Mouse (Mus musculus) kidney, adult 8-10 months (tissue): ENCODE data around the gene Tbc1d16.
"Not testable (repeated sequence)": the region's sequence is repeated elsewhere in the genome, so short reads cannot be mapped to it uniquely, and the experiment has no call there.

Experiments used
- DNase-seq, 2 experiments: peaks; one replicate each; pipeline ENCODE4 v3.0.0; 2022

Tbc1d16 gene

DNA sequence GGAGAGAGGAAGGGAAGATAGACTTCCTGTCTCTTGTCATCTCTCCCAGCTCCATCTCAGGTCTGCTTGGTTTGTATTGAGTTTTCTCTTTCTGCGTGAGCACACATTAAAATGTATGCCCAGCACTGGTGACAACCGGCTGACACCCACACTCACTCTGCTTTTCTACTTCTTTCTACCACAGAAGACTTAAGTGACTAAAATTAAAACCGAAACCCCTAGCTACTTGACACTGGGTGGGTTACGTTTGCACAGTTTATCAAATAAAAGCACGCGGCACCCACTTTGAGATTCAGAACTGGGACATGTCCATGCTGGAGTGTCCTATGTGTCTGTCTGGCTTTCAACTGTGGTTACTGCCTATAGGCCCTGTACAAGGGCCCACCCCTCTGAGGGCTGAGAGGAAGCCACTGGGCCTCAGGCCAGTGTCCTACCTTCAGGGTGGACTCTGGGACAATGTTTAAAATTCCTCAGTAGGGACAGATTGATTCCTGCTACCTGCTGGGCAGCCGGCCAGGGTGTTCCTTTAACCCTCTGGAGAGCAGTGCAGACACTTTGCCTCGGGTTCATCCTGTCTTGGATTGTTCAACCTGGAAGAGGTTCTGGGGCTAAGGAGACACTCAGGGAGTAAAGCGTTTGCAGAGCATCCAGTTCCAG, 118.8 kb downstream of the Tbc1d16 start:
- DNase-seq = peak; percentile 60 to 69

DNA sequence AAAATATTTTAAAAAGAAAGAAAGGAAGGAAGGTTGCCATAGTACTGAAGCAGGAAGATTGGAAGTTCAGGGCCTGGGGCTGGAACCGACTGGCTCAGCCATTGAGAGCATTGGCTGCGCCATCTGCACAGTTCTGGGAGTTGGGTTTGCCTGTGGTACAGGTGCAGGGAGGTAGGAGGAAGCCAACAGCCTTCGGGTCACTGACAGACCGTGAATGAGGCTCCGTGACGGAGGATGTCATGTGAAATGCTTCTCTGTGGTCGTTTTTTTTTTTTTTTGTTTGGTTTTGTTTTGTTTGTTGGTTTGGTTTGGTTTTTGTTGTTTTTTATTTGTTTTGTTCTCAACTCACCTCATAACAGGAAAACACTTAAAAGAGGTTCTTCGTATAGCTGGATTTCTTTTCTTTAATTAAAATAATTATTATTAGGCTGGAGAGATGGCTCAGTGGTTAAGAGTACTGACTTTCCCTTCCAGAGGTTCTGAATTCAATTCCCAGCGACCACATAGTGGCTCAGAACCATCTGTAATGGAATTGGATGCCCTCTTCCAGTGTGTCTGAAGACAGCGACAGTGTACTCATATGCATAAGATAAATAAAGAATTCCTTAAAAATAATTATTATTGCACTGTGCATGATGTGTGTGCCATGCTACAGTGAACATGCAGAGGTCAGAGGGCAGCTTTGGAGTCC, 119.6 kb downstream of the Tbc1d16 start:
- no peak for DNase-seq

DNA sequence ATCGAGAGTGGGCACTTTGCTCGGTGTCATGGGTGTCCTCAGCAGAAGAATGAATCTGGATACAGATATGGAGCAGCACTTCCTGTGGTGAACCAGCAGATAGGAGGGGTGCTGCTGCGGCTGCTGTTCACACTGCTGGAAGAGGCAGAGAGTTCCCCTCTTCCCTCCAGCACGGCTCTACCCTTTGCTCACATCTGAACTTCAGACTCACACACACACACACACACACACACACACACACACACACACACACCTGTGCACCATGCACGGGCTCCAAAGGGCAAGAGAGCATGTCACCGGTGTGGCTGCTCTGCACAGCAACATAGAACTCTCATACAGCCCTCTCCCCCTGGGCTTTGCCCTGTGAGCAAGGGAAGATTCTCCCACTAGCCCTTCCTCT, 122.0 kb downstream of the Tbc1d16 start:
- peak in 1 of 2 experiments; percentile 64 for DNase-seq

DNA sequence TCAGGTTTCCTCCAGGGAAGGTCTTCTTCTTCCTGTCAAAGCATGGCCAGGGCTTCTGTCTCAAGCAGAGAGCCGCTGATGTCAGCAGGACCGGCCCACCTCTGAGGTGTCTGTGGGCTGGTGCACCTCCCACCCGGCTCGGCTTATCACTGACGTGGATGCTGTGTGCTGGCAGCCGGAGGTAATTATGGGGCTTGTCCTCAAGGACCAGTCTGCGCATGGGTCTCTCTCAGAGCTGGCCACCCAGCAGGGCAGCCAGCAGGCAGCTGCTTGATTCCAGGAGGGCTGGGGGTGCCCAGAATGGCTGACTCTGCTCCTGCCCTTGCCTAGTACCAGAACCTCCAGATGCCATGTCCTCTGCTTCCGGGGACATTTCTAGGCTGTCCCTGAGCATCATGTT, 122.6 kb downstream of the Tbc1d16 start:
- no peak for DNase-seq

DNA sequence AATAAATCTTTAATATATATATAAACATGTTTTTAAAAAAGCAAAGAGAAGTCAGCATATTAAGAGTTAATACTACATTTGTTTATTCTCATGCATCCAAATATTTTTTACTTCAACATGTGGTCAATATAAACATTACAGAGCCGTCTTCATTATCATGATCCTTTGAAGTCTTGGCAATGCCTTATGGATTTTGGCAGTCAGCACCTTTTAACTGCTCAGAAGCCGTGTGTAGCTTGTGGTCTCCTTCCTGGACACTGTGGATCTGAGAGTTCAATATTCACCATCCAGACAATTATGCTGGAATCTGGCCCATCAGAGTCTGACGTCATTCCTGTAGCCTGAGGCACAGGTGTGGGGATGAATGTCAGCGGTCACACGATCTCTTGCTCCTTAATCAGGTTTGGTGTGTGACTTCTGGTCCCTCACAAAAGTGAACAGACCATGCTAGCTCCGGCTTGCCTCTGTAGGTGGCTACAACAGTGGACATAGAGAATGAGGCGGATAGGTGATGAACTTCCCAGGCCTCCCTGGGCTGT, 123.2 kb downstream of the Tbc1d16 start:
- DNase-seq = no peak

DNA sequence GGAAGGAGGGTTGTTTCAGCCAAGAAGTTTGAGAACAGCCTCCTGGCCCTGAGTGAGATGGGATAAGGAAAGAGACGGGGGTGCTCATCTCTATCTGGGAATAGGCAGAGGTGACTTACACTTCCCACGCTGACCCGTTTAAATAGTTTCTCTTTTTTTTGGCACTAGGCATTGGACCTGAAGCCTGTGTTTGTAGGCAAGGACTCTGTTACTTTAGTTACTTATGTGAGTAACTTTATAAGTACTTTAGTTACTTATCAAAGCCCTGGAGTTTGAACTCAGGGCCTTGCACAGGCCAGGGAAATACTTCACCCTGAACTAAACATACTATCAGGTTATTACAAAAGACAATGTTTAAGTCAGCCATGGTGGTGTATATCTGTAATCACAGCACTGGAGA, 124.3 kb downstream of the Tbc1d16 start:
- DNase-seq = no peak

DNA sequence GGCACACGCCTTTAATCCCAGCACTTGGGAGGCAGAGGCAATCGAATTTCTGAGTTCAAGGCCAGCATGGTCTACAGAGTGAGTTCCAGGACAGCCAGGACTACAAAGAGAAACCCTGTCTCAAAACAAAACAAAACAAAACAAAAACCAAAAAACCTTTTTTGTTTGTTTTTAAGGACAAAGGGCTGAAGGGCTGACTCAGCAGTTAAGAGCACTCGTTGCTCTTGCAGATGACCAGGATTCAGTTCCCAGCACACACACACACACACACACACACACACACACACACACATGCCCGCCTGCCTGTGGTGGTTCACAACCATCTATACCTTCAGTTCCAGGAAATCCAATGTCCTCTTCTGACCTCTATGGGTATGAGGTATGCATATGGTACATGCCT, 127.9 kb downstream of the Tbc1d16 start:
- DNase-seq = not testable (repeated sequence)

DNA sequence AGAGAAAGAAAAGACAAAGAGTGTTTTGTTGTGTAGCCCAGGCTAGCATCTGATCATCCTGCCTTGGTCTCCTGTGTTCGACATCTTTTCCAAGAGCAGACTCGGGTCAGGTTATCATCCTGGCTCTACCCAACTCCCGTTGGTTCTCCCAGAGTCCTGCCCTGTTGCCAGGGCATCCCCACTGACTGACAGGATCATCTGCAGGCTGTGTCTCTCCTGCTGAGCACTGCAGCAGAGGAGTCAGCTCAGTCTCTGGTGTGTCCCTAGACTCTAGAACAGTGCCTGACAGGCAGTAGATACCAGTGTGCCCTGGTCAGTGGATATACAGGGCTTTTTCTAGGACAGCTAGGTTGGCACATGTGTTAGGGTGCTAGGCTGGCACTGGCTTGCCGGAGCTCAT, 130.1 kb downstream of the Tbc1d16 start:
- DNase-seq = no peak

DNA sequence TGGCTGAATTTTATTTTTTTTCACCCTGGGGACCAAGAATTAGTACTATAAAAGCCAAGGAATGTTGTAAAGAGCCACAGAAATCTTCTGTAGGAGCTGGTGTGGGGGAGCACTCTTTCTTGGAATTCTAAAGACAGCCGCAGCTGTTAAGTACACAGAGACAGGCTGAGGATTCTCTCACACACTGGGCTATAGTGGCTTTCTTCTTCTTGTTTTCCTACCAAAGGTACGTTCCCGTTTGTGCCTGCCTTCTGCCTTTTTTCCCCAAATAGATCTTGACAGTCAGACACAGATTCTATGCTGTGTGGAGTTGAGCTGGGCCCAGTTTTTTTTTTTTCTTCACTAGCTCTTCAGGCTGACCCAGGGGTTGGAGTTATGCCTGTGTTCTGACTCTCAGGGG, 132.9 kb downstream of the Tbc1d16 start:
- no peak for DNase-seq

DNA sequence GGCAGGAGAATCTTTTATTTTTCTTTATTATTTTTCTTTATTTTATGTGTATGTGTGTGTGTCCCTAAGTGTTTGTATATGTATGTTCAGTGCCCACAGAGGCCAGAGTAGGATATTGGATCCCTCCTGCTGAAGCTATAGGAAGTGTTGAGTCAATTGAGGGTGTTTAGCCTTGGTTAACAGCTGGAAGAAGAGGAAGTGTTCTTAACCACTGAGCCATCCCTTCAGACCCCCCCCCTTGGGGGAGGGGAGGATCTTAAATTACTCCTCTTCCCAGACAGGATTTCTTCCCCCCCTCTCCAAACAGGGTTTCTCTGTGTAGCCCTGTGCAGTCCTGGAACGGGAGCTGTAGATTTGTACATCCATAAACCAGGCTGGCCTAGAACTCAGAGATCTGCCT, 135.0 kb downstream of the Tbc1d16 start:
- no peak for DNase-seq
